Mouse (Mus musculus) brain, embryonic 14.5 days (tissue): ENCODE data around the gene Mapk10. TPM values are rescaled to one million over a fixed set of nuclear protein-coding genes. Genes with fewer than 3 reads are reported as not detected.

Source experiments
- DNase-seq: peaks from one replicate; pipeline ENCODE4 v3.0.0-alpha.2; 2011; ENCODE audit warnings: low read depth
- CTCF ChIP-seq: fragments of 200-500 bp; IDR thresholded peaks from 2 replicates; pipeline ENCODE4 v1.5.1; 2012; ENCODE audit warnings: inconsistent platforms, mild to moderate bottlenecking, moderate library complexity, borderline replicate concordance; ENCODE audit not compliant: insufficient read depth, insufficient read length; ENCODE audit errors: extremely low read depth
- POLR2A ChIP-seq: fragments of 200-500 bp; IDR thresholded peaks from 2 replicates; pipeline ENCODE4 v1.6.1; 2012; ENCODE audit warnings: mild to moderate bottlenecking, inconsistent platforms, borderline replicate concordance; ENCODE audit not compliant: poor library complexity, insufficient read depth, insufficient read length, severe bottlenecking; ENCODE audit errors: extremely low read depth
- polyA plus RNA-seq: library from polyadenylated mRNA; depleted of rRNA; stranded (reverse); fragments of >200 nt; gene quantifications from 2 replicates; pipeline ENCODE4 v1.2.3, GENCODE M21; 2012

The Mapk10 gene
- polyA plus RNA-seq, 1 experiment: 65.9 TPM

- DNase-seq: peak; percentile 97
- TF ChIP-seq POLR2A: no peak
- TF ChIP-seq CTCF: no peak
Measured at GRCm38 (mm10) chr5:103161196-103161540, 50.0 kb downstream of the Mapk10 start.

- TF ChIP-seq CTCF (no peak), POLR2A (no peak)
- no peak for DNase-seq
Measured at GRCm38 (mm10) chr5:103160314-103161195, 50.6 kb downstream of the Mapk10 start.

GRCm38 (mm10) chr5:103140935-103141334 is 70.2 kb downstream of the Mapk10 start:
- peak; percentile 17 for DNase-seq
- no peak for TF ChIP-seq POLR2A
- no peak for TF ChIP-seq CTCF

GRCm38 (mm10) chr5:103134839-103135238 is 76.3 kb downstream of the Mapk10 start:
- TF ChIP-seq CTCF: no peak
- TF ChIP-seq POLR2A: no peak
- DNase-seq: peak; percentile 30

GRCm38 (mm10) chr5:103133626-103134025 is 77.5 kb downstream of the Mapk10 start:
- DNase-seq: no peak
- TF ChIP-seq POLR2A (no peak), CTCF (no peak)

- peak; percentile 23 for DNase-seq
- peak; percentile 45; the same call in 1 of the 2 replicates for TF ChIP-seq CTCF
- TF ChIP-seq POLR2A: no peak
Measured at GRCm38 (mm10) chr5:103132814-103133213, 78.3 kb downstream of the Mapk10 start.

- TF ChIP-seq POLR2A (no peak), CTCF (no peak)
- DNase-seq: no peak
Measured at GRCm38 (mm10) chr5:103119618-103120017, 91.5 kb downstream of the Mapk10 start.

GRCm38 (mm10) chr5:103115571-103115970 is 95.6 kb downstream of the Mapk10 start:
- no peak for DNase-seq
- TF ChIP-seq CTCF: no peak
- TF ChIP-seq POLR2A: no peak

GRCm38 (mm10) chr5:103112471-103112870 is 98.7 kb downstream of the Mapk10 start:
- DNase-seq: no peak
- TF ChIP-seq CTCF (no peak), POLR2A (no peak)

GRCm38 (mm10) chr5:103109409-103109808 is 101.7 kb downstream of the Mapk10 start:
- DNase-seq: no peak

GRCm38 (mm10) chr5:103105441-103106414 is 105.4 kb downstream of the Mapk10 start:
- DNase-seq: peak; percentile 52
- TF ChIP-seq POLR2A: no peak
- TF ChIP-seq CTCF: no peak

More at GRCm38 (mm10) chr5:103109409-103109808, 101.7 kb downstream of the Mapk10 start:
- TF ChIP-seq CTCF: no peak
- TF ChIP-seq POLR2A: no peak

GRCm38 (mm10) chr5:103104082-103104481 is 107.1 kb downstream of the Mapk10 start:
- DNase-seq: no peak
- TF ChIP-seq CTCF (no peak), POLR2A (no peak)

- TF ChIP-seq POLR2A (no peak), CTCF (no peak)
- DNase-seq: no peak
Measured at GRCm38 (mm10) chr5:103102876-103103393, 108.2 kb downstream of the Mapk10 start.
